ENCODE assay signal across 9 mouse cellular contexts in genomic region chr5:90977244-90977643, GRCm38 (mm10). TPM values are rescaled to one million over a fixed set of nuclear protein-coding genes. Genes with fewer than 3 reads are reported as not detected.
DNase-seq lines count a peak whose midpoint lies in the region; ATAC-seq and TF ChIP-seq lines count a peak whose summit lies in the region.
"Had no signal": no experiment of that assay in that cellular context is flagged by ENCODE, and none has a peak within 500 bp of the region (broad histone marks: within the 10 kb centered on the region; RNA-seq: fewer than 3 reads in every experiment).

No protein-coding gene starts in this region.

- no peak for TF ChIP-seq POLR2A in heart, adult 2 months (IDR thresholded peaks at IDR 0.05; ENCODE audit: insufficient read depth, low read depth, low read length)

- H3K4me2 ChIP-seq in heart, embryonic 11.5 days, result no peak overlapping the region
- no peak overlapping the region for H3K4me2 ChIP-seq in lung, postnatal 0 days (replicated peaks; ENCODE audit: low read depth, low read length)
- H3K4me2 ChIP-seq: limb, embryonic 15.5 days had no signal

- WGBS in heart, adult 2 months, result 62% methylated on average over 4 of the region's 4 CpGs
- WGBS in heart, embryonic 11.5 days (ENCODE audit: insufficient replicate concordance), result 72% methylated on average over 4 of the region's 4 CpGs
- WGBS in lung, postnatal 0 days, result 82% methylated on average over 4 of the region's 4 CpGs

- intact Hi-C loops in heart, adult 2 months (cut with DNase I), result no loop called here

- H3K27ac ChIP-seq in heart, adult 2 months, result no peak overlapping the region
- no peak overlapping the region for H3K27ac ChIP-seq in heart, embryonic 11.5 days (ENCODE audit: low read depth, low read length)
- H3K27ac ChIP-seq in lung, postnatal 0 days (ENCODE audit: low read length), result no peak overlapping the region
- H3K27ac ChIP-seq: limb, embryonic 15.5 days had no signal

- no peaks in the 10 kb centered on the region for H3K4me1 ChIP-seq in heart, adult 2 months (ENCODE audit: control insufficient read depth, insufficient read depth, low read length)
- no peaks in the 10 kb centered on the region for H3K4me1 ChIP-seq in heart, embryonic 11.5 days (ENCODE audit: control insufficient read depth, insufficient read depth, low read length)
- H3K4me1 ChIP-seq in lung, postnatal 0 days (ENCODE audit: insufficient read depth, low read depth, low read length), result no peaks in the 10 kb centered on the region
- H3K4me1 ChIP-seq: limb, embryonic 15.5 days had no signal

- TF ChIP-seq CTCF in heart, adult 2 months (IDR thresholded peaks at IDR 0.05), result peak; percentile 84
- TF ChIP-seq CTCF in lung, postnatal 0 days (IDR thresholded peaks at IDR 0.05), result peak; percentile 71

- no peak overlapping the region for H3K9ac ChIP-seq in heart, adult 2 months (ENCODE audit: low read depth, low read length)
- H3K9ac ChIP-seq in heart, embryonic 11.5 days (ENCODE audit: low read depth, low read length), result no peak overlapping the region
- H3K9ac ChIP-seq in lung, postnatal 0 days (replicated peaks; ENCODE audit: low read depth), result no peak overlapping the region
- H3K9ac ChIP-seq: limb, embryonic 15.5 days had no signal

- no peak for ATAC-seq in heart, embryonic 11.5 days (replicated peaks; ENCODE audit: insufficient number of reproducible peaks, low FRiP score, low TSS enrichment)
- ATAC-seq in lung, postnatal 0 days, result peak; percentile 65; the same call in 1 of the 2 replicates

- no peaks in the 10 kb centered on the region for H3K36me3 ChIP-seq in heart, adult 2 months (ENCODE audit: control insufficient read depth, insufficient read depth, low read length)
- H3K36me3 ChIP-seq in heart, embryonic 11.5 days (ENCODE audit: control insufficient read depth, insufficient read depth, low read length), result no peaks in the 10 kb centered on the region
- H3K36me3 ChIP-seq in lung, postnatal 0 days (ENCODE audit: insufficient read depth, low read length), result no peaks in the 10 kb centered on the region; the same call in 1 of the 2 replicates

- no peak for TF ChIP-seq EP300 in heart, adult 2 months (IDR thresholded peaks at IDR 0.05; ENCODE audit: insufficient read depth, low read depth, low read length)
- TF ChIP-seq EP300 in lung, postnatal 0 days (IDR thresholded peaks at IDR 0.05), result no peak

- H3K27me3 ChIP-seq in heart, adult 2 months (ENCODE audit: control insufficient read depth, insufficient read depth, low read length), result no peaks in the 10 kb centered on the region
- no peaks in the 10 kb centered on the region for H3K27me3 ChIP-seq in heart, embryonic 11.5 days (ENCODE audit: control insufficient read depth, insufficient read depth, low read length)
- no peaks in the 10 kb centered on the region for H3K27me3 ChIP-seq in lung, postnatal 0 days (replicated peaks; ENCODE audit: insufficient read depth, low read length)
- H3K27me3 ChIP-seq: limb, embryonic 15.5 days had no signal

- H3K79me2 ChIP-seq in heart, adult 2 months (replicated peaks; ENCODE audit: control insufficient read depth, insufficient read depth, low read length), result no peaks in the 10 kb centered on the region

- DNase-seq in heart, adult 2 months, result peak; percentile 57 to 59
- peak; percentile 65 for DNase-seq in R1 (ENCODE audit: low read depth, low spot score)
- peak; percentile 78 to 89 for DNase-seq in cerebellum, postnatal 14 days
- DNase-seq in gastrocnemius, adult 8-10 months (ENCODE audit: low spot score in 2 of 2), result peak; percentile 45 to 47
- peak; percentile 67 to 85 for DNase-seq in kidney, postnatal 25 days
- peak; percentile 79 for DNase-seq in lung, postnatal 0 days (ENCODE audit: low spot score)
- peak; percentile 61 to 73 for DNase-seq in right cerebral cortex, postnatal 10 days (ENCODE audit: low spot score in 2 of 2)

- no peak overlapping the region for H3K4me3 ChIP-seq in heart, adult 2 months
- H3K4me3 ChIP-seq in heart, embryonic 11.5 days (ENCODE audit: low read depth, low read length), result no peak overlapping the region
- no peak overlapping the region for H3K4me3 ChIP-seq in lung, postnatal 0 days (ENCODE audit: low read depth, low read length)
- H3K4me3 ChIP-seq: limb, embryonic 15.5 days had no signal

- no peaks in the 10 kb centered on the region for H3K9me3 ChIP-seq in heart, embryonic 11.5 days (replicated peaks; ENCODE audit: control insufficient read depth, low read length)
- no peaks in the 10 kb centered on the region for H3K9me3 ChIP-seq in lung, postnatal 0 days (ENCODE audit: low read length)
- H3K9me3 ChIP-seq: limb, embryonic 15.5 days had no signal

RNA-seq across cellular contexts. Expression of gene Mthfd2l, which starts 46.3 kb away (rescaled TPM):
- 1 to 10 TPM; 9.1 to 9.8 TPM for total RNA-seq in heart, adult 2 months (2021)
- polyA plus RNA-seq in heart, adult 2 months (2012; rRNA removed), result 8.4 and 8.7 TPM in 2 replicates
- 32.5 and 33.3 TPM in 2 replicates for polyA plus RNA-seq in heart, embryonic 11.5 days (2014; fragmentation: Nextera tagmentation; extraction: Ambion mirVana)
- total RNA-seq in gastrocnemius, adult 8-10 months (2022), result 1 to 10 TPM; 6.8 to 8.0 (median 7.4) TPM
- 39.2 and 41.0 TPM in 2 replicates for polyA plus RNA-seq in lung, postnatal 0 days (2015; fragmentation: Nextera tagmentation; extraction: Ambion mirVana)

RNA-seq across cellular contexts. Expression of gene Epgn, which starts 50.0 kb away (rescaled TPM):
- total RNA-seq in heart, adult 2 months (2021), result under 1 TPM; 0.30 to 0.50 TPM
- 0.06 TPM in 1 of 2 replicates, not detected in the other for polyA plus RNA-seq in heart, adult 2 months (2012; rRNA removed)
- polyA plus RNA-seq in heart, embryonic 11.5 days (2014; fragmentation: Nextera tagmentation; extraction: Ambion mirVana), result 0.15 and 0.19 TPM in 2 replicates
- under 1 TPM; 0.27 to 0.90 (median 0.50) TPM for total RNA-seq in gastrocnemius, adult 8-10 months (2022)
- polyA plus RNA-seq in lung, postnatal 0 days (2015; fragmentation: Nextera tagmentation; extraction: Ambion mirVana), result not detected in 2 replicates
